ENCODE assay signal across 20 mouse cellular contexts in the genomic region with DNA sequence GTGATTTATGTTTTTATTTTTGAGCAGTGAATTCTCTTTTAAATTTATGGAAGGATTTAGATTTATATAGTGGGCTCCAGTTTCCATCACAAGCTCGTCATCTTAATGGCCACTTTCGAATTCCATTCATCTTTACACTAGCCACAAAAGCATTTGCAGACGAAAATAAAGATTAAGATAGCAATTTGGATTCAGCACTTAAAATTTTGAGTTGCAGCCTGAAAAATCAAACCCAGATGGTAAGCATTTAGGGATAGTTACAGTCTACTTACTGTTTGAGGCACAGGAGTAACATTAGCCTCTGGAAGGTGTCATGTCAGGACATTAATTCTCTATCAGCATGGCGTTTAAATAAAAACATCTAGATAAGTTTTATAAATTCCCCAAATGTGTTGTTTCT.
"Had no signal": no experiment of that assay in that cellular context is flagged by ENCODE, and none has a peak within 500 bp of the region (broad histone marks: within the 10 kb centered on the region; RNA-seq: fewer than 3 reads in every experiment).

No protein-coding gene starts in this region.

- H3K9ac ChIP-seq: liver, postnatal 0 days; lung, embryonic 15.5 days; midbrain, embryonic 12.5 days; midbrain, embryonic 15.5 days; neural tube, embryonic 13.5 days; neural tube, embryonic 15.5 days had no signal

- H3K4me3 ChIP-seq: lung, embryonic 15.5 days; megakaryocyte, embryonic 14.5 days; midbrain, embryonic 12.5 days; midbrain, embryonic 15.5 days; neural tube, embryonic 13.5 days; neural tube, embryonic 15.5 days had no signal

- ATAC-seq: liver, postnatal 0 days; lung, postnatal 0 days; midbrain, embryonic 15.5 days had no signal

- H3K4me1 ChIP-seq: lung, embryonic 15.5 days; megakaryocyte, embryonic 14.5 days; midbrain, embryonic 12.5 days; midbrain, embryonic 15.5 days; neural tube, embryonic 13.5 days; neural tube, embryonic 15.5 days had no signal

- H3K36me3 ChIP-seq: lung, embryonic 15.5 days; midbrain, embryonic 12.5 days; midbrain, embryonic 15.5 days; neural tube, embryonic 13.5 days; neural tube, embryonic 15.5 days had no signal

- H3K4me2 ChIP-seq: lung, embryonic 15.5 days; midbrain, embryonic 12.5 days; midbrain, embryonic 15.5 days; neural tube, embryonic 13.5 days; neural tube, embryonic 15.5 days had no signal

- H3K27ac ChIP-seq: lung, embryonic 15.5 days; macrophage; midbrain, embryonic 12.5 days; midbrain, embryonic 15.5 days; neural tube, embryonic 13.5 days; neural tube, embryonic 15.5 days had no signal

- H3K9me3 ChIP-seq: lung, embryonic 15.5 days; midbrain, embryonic 12.5 days; midbrain, embryonic 15.5 days; neural tube, embryonic 13.5 days; neural tube, embryonic 15.5 days had no signal

- H3K27me3 ChIP-seq: lung, embryonic 15.5 days; megakaryocyte, embryonic 14.5 days; midbrain, embryonic 12.5 days; midbrain, embryonic 15.5 days; neural tube, embryonic 13.5 days; neural tube, embryonic 15.5 days had no signal

- DNase-seq: liver, postnatal 0 days; lung, adult 2 months; lung, postnatal 14 days; lung, postnatal 36 days; retina, postnatal 1 day; right cerebral cortex, adult 18-20 months; right cerebral cortex, postnatal 25 days; right cerebral cortex, postnatal 4 days; spleen, adult 18-20 months; thymus, adult 18-20 months; thymus, postnatal 14 days; thymus, postnatal 36 days had no signal
